Mouse (Mus musculus) c-Kit-positive CD71-negative TER-119-negative erythroid progenitor cells, embryonic 14.5 days (primary cell): Measurements from ENCODE around the gene Tctex1d4.

Experiments used
- DNase-seq: peaks from one replicate; pipeline ENCODE4 v3.0.0-alpha.2; 2013; ENCODE audit warnings: low read depth

Gene Tctex1d4

GRCm38 (mm10) chr4:117120052-117120444 lies 6.5 kb upstream of the Tctex1d4 start:
- no peak for DNase-seq

- peak; percentile 98 for DNase-seq
These were observed 5.9 kb upstream of the Tctex1d4 start for GRCm38 (mm10) chr4:117120445-117121414.

GRCm38 (mm10) chr4:117122209-117122608 lies 4.4 kb upstream of the Tctex1d4 start:
- no peak for DNase-seq

GRCm38 (mm10) chr4:117123546-117124217 lies 2.9 kb upstream of the Tctex1d4 start:
- DNase-seq, result no peak

GRCm38 (mm10) chr4:117124218-117124517 lies 2.4 kb upstream of the Tctex1d4 start:
- DNase-seq, result no peak

- DNase-seq, result no peak
These were observed 1.9 kb upstream of the Tctex1d4 start for GRCm38 (mm10) chr4:117124518-117125347.

- DNase-seq, result no peak
These were observed 1.2 kb upstream of the Tctex1d4 start, which contains the start of gene Btbd19 for GRCm38 (mm10) chr4:117125348-117125909. Gene Btbd19, minus strand, starts transcription at chr4:117125725.

- no peak for DNase-seq
These were observed 502 bp upstream of the Tctex1d4 start for GRCm38 (mm10) chr4:117125910-117126674.

- no peak for DNase-seq
These were observed 1.5 kb downstream of the Tctex1d4 start for GRCm38 (mm10) chr4:117127991-117128686.

GRCm38 (mm10) chr4:117130790-117131189 lies 4.2 kb downstream of the Tctex1d4 start:
- no peak for DNase-seq

- no peak for DNase-seq
These were observed 4.6 kb downstream of the Tctex1d4 start for GRCm38 (mm10) chr4:117131198-117131597.

- DNase-seq, result no peak
These were observed 5.5 kb downstream of the Tctex1d4 start for GRCm38 (mm10) chr4:117131890-117132793.

GRCm38 (mm10) chr4:117132794-117133143 lies 6.2 kb downstream of the Tctex1d4 start:
- no peak for DNase-seq

- DNase-seq, result no peak
These were observed 6.8 kb downstream of the Tctex1d4 start for GRCm38 (mm10) chr4:117133366-117133796.

- DNase-seq, result peak; percentile 98
These were observed 7.4 kb downstream of the Tctex1d4 start, which contains the start of gene Plk3 for GRCm38 (mm10) chr4:117133817-117134600. Gene Plk3, minus strand, starts transcription at chr4:117133963.

- no peak for DNase-seq
These were observed 8.0 kb downstream of the Tctex1d4 start for GRCm38 (mm10) chr4:117134601-117134995.

- no peak for DNase-seq
These were observed 9.4 kb downstream of the Tctex1d4 start for GRCm38 (mm10) chr4:117136034-117136433.
